Mouse (Mus musculus) neural tube, embryonic 11.5 days (tissue): ENCODE data around the gene Elane. TPM values are rescaled to one million over a fixed set of nuclear protein-coding genes. Genes with fewer than 3 reads are reported as not detected.

Experiments used
- microRNA-seq: library from miRNA; unstranded; fragments of <30 nt; microRNA quantifications from one replicate; pipeline ENCODE4, GENCODE M21; 2016
- polyA plus RNA-seq: library from polyadenylated mRNA; unstranded; fragments of >200 nt; fragmentation: Nextera tagmentation; extraction: Ambion mirVana; gene quantifications from 2 replicates; pipeline ENCODE4 v1.2.1, GENCODE M21; 2014

Gene Elane
- polyA plus RNA-seq, 1 experiment from 2014 or later = not detected

Small RNA genes lying within 50 kb of the gene (microRNA-seq; reads per million reads assigned to microRNA genes)
- gene Mir6910 = not detected

Other genes with a start within 250 kb of the Elane start
- 17.2 and 23.1 TPM in 2 replicates for gene Shc2, start 248.3 kb upstream of the Elane start, polyA plus RNA-seq
- gene Odf3l2, start 240.5 kb upstream of the Elane start, polyA plus RNA-seq = not detected in 2 replicates
- gene Madcam1, start 221.7 kb upstream of the Elane start, polyA plus RNA-seq = 1.5 and 2.5 TPM in 2 replicates
- gene Tpgs1, start 216.9 kb upstream of the Elane start, polyA plus RNA-seq = 71.2 and 78.7 TPM in 2 replicates
- gene Cdc34, start 204.1 kb upstream of the Elane start, polyA plus RNA-seq = 165 and 168 TPM in 2 replicates
- gene Gzmm, start 197.2 kb upstream of the Elane start, polyA plus RNA-seq = 0.57 and 0.62 TPM in 2 replicates
- gene Bsg, start 181.8 kb upstream of the Elane start, polyA plus RNA-seq = 591 and 595 TPM in 2 replicates
- gene Hcn2, start 169.6 kb upstream of the Elane start, polyA plus RNA-seq = 0.28 and 0.57 TPM in 2 replicates
- 29.5 and 34.1 TPM in 2 replicates for gene Polrmt, start 139.7 kb upstream of the Elane start, polyA plus RNA-seq
- 0.20 and 0.84 TPM in 2 replicates for gene Fgf22, start 131.2 kb upstream of the Elane start, polyA plus RNA-seq
- 99.7 and 101 TPM in 2 replicates for gene Rnf126, start 119.3 kb upstream of the Elane start, polyA plus RNA-seq
- gene Fstl3, start 109.0 kb upstream of the Elane start, polyA plus RNA-seq = 1.3 and 1.7 TPM in 2 replicates
- 0.23 TPM in 1 of 2 replicates, not detected in the other for gene Prss57, start 95.3 kb upstream of the Elane start, polyA plus RNA-seq
- gene Palm, start 92.7 kb upstream of the Elane start, polyA plus RNA-seq = 150 and 155 TPM in 2 replicates
- 0.77 and 1.6 TPM in 2 replicates for gene Misp, start 65.3 kb upstream of the Elane start, polyA plus RNA-seq
- gene Ptbp1, start 31.8 kb upstream of the Elane start, polyA plus RNA-seq = 215 and 216 TPM in 2 replicates
- gene Prtn3, start 11.8 kb upstream of the Elane start, polyA plus RNA-seq = 12.5 and 13.7 TPM in 2 replicates
- 142 and 156 TPM in 2 replicates for gene Plppr3, start 11.6 kb upstream of the Elane start, polyA plus RNA-seq
- gene Cfd, start 4.6 kb downstream of the Elane start, polyA plus RNA-seq = not detected in 2 replicates
- gene Med16, start 22.7 kb downstream of the Elane start, polyA plus RNA-seq = 47.7 and 53.6 TPM in 2 replicates
- gene Gm26602, start 24.6 kb downstream of the Elane start, polyA plus RNA-seq = 14.5 TPM in 1 of 2 replicates, not detected in the other
- gene Kiss1r, start 30.7 kb downstream of the Elane start, polyA plus RNA-seq = 0.77 and 0.80 TPM in 2 replicates
- 150 and 156 TPM in 2 replicates for gene R3hdm4, start 35.0 kb downstream of the Elane start, polyA plus RNA-seq
- 7.0 and 8.5 TPM in 2 replicates for gene Arid3a, start 40.8 kb downstream of the Elane start, polyA plus RNA-seq
- 115 TPM in 2 replicates for gene Wdr18, start 73.9 kb downstream of the Elane start, polyA plus RNA-seq
- gene Grin3b, start 84.5 kb downstream of the Elane start, polyA plus RNA-seq = 0.16 and 0.30 TPM in 2 replicates
- 16.1 and 17.7 TPM in 2 replicates for gene Tmem259, start 98.1 kb downstream of the Elane start, polyA plus RNA-seq
- 167 and 187 TPM in 2 replicates for gene Cnn2, start 102.3 kb downstream of the Elane start, polyA plus RNA-seq
- gene Abca7, start 110.2 kb downstream of the Elane start, polyA plus RNA-seq = 4.3 and 7.0 TPM in 2 replicates
- gene Arhgap45, start 130.4 kb downstream of the Elane start, polyA plus RNA-seq = 4.6 and 4.9 TPM in 2 replicates
- 222 and 234 TPM in 2 replicates for gene Polr2e, start 153.5 kb downstream of the Elane start, polyA plus RNA-seq
- gene Gpx4, start 160.9 kb downstream of the Elane start, polyA plus RNA-seq = 540 and 570 TPM in 2 replicates
- 11.3 and 11.9 TPM in 2 replicates for gene Sbno2, start 219.3 kb downstream of the Elane start, polyA plus RNA-seq
- 22.0 and 23.5 TPM in 2 replicates for gene Stk11, start 229.6 kb downstream of the Elane start, polyA plus RNA-seq